Mouse (Mus musculus): Measurements from ENCODE around the gene Actc1. TPM values are rescaled to one million over a fixed set of nuclear protein-coding genes. Genes with fewer than 3 reads are reported as not detected.

Gene Actc1
- total and polyA plus RNA-seq, 2 experiments from 2014 or later, result 0.48 to 1.6 TPM

DNA sequence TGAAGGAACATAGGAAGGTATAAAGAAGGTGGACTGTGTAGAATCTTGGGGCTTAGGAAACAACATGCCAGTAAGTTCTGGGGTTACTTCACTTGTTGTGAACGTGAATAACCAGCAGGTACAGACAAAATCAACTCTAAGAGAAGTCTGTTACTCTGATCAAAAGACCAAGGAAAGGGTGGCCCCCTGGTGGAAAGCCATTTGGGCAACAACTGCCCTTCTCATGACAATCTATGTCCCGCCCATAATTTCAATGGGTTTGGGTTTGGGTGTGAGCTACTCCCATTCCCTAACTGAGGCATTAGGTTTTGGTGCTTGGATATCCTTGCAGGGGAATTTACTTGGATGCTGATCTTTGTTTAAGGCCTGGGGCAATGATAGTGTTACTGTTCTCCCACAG, 10.7 kb upstream of the Actc1 start:
- no peaks in the 10 kb centered on the region for H3K4me1 ChIP-seq (ENCODE audit: insufficient read depth, low read length)
- H3K4me2 ChIP-seq (ENCODE audit: low read depth, low read length), result no peak overlapping the region
- no peak overlapping the region for H3K4me3 ChIP-seq (ENCODE audit: low read length)
- no peak overlapping the region for H3K27ac ChIP-seq
- TF ChIP-seq CTCF (IDR thresholded peaks at IDR 0.05; ENCODE audit: low read depth), result no peak
- ATAC-seq (no peak), DNase-seq (ENCODE audit: low spot score) (no peak)
- no peaks in the 10 kb centered on the region for H3K27me3 ChIP-seq (ENCODE audit: insufficient read depth, low read length)
- no peak overlapping the region for H3K9ac ChIP-seq (replicated peaks; ENCODE audit: low read length)
- no peaks in the 10 kb centered on the region for H3K36me3 ChIP-seq (ENCODE audit: insufficient read depth, low read length)
- no peaks in the 10 kb centered on the region for H3K9me3 ChIP-seq (ENCODE audit: low read length)
- 66% methylated on average over 2 of the region's 2 CpGs for WGBS

- TF ChIP-seq CTCF (IDR thresholded peaks at IDR 0.05; ENCODE audit: low read depth), result no peak
- Histone ChIP-seq H3K9ac (replicated peaks; ENCODE audit: low read length) (no peak overlapping the region), H3K4me1 (ENCODE audit: insufficient read depth, low read length) (no peaks in the 10 kb centered on the region), H3K27me3 (ENCODE audit: insufficient read depth, low read length) (no peaks in the 10 kb centered on the region), H3K9me3 (ENCODE audit: low read length) (no peaks in the 10 kb centered on the region), H3K27ac (no peak overlapping the region), H3K36me3 (ENCODE audit: insufficient read depth, low read length) (no peaks in the 10 kb centered on the region), H3K4me3 (ENCODE audit: low read length) (no peak overlapping the region), H3K4me2 (ENCODE audit: low read depth, low read length) (no peak overlapping the region)
- no peak for ATAC-seq
- no peak for DNase-seq (ENCODE audit: low spot score)
- 36% methylated on average over 6 of the region's 6 CpGs for WGBS
These were observed 6.8 kb upstream of the Actc1 start for GRCm38 (mm10) chr2:114060071-114060591.

DNA sequence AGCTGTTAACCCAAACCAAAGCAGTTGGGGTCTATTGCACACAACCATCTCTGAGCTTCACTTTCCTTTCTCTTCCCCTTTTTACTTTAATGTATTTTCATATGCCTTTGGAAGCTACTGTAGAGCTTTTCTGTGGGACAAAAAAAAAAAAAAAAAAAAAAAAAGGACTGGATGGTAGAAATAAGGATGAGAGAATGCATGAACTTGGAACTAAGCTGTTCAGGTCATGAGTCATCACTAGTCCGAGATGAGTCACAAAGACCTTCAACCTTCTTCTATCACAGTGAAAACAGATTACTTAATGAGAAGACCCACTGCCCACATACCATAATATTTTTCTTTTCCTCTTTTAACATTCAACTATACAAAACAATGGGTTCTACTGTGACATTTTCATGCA, 6.3 kb upstream of the Actc1 start:
- H3K9ac ChIP-seq (replicated peaks; ENCODE audit: low read length), result no peak overlapping the region
- no peaks in the 10 kb centered on the region for H3K36me3 ChIP-seq (ENCODE audit: insufficient read depth, low read length)
- no peak overlapping the region for H3K4me2 ChIP-seq (ENCODE audit: low read depth, low read length)
- ATAC-seq (no peak), DNase-seq (ENCODE audit: low spot score) (no peak)
- WGBS, result 54% methylated on average over 1 of the region's 1 CpGs
- no peaks in the 10 kb centered on the region for H3K4me1 ChIP-seq (ENCODE audit: insufficient read depth, low read length)
- no peak for TF ChIP-seq CTCF (IDR thresholded peaks at IDR 0.05; ENCODE audit: low read depth)
- no peak overlapping the region for H3K4me3 ChIP-seq (ENCODE audit: low read length)
- H3K27me3 ChIP-seq (ENCODE audit: insufficient read depth, low read length), result no peaks in the 10 kb centered on the region
- no peaks in the 10 kb centered on the region for H3K9me3 ChIP-seq (ENCODE audit: low read length)
- no peak overlapping the region for H3K27ac ChIP-seq

- no peak for TF ChIP-seq CTCF (IDR thresholded peaks at IDR 0.05; ENCODE audit: low read depth)
- Histone ChIP-seq H3K36me3 (ENCODE audit: insufficient read depth, low read length) (no peaks in the 10 kb centered on the region), H3K4me1 (ENCODE audit: insufficient read depth, low read length) (no peaks in the 10 kb centered on the region), H3K4me3 (ENCODE audit: low read length) (no peak overlapping the region), H3K4me2 (ENCODE audit: low read depth, low read length) (no peak overlapping the region), H3K9ac (replicated peaks; ENCODE audit: low read length) (no peak overlapping the region), H3K9me3 (ENCODE audit: low read length) (no peaks in the 10 kb centered on the region), H3K27me3 (ENCODE audit: insufficient read depth, low read length) (no peaks in the 10 kb centered on the region), H3K27ac (0 out of 2 replicates have a peak overlapping the region, but pooled peaks have one; percentile 11)
- 94% methylated on average over 10 of the region's 10 CpGs for WGBS
- DNase-seq (ENCODE audit: low spot score) (no peak), ATAC-seq (no peak)
These were observed 5.0 kb upstream of the Actc1 start for GRCm38 (mm10) chr2:114058226-114058796.

- 28% methylated on average over 10 of the region's 10 CpGs for whole genome bisulfite sequencing
- no peak overlapping the region for H3K9ac ChIP-seq (replicated peaks; ENCODE audit: low read length)
- H3K4me1 ChIP-seq (ENCODE audit: insufficient read depth, low read length), result no peaks in the 10 kb centered on the region
- DNase-seq (ENCODE audit: low spot score) (peak; percentile 23), ATAC-seq (peak; percentile 69)
- 0 out of 2 replicates have a peak overlapping the region, but pooled peaks have one; percentile 11 for H3K27ac ChIP-seq
- H3K9me3 ChIP-seq (ENCODE audit: low read length), result no peaks in the 10 kb centered on the region
- H3K27me3 ChIP-seq (ENCODE audit: insufficient read depth, low read length), result no peaks in the 10 kb centered on the region
- no peaks in the 10 kb centered on the region for H3K36me3 ChIP-seq (ENCODE audit: insufficient read depth, low read length)
- no peak overlapping the region for H3K4me2 ChIP-seq (ENCODE audit: low read depth, low read length)
- TF ChIP-seq CTCF (IDR thresholded peaks at IDR 0.05; ENCODE audit: low read depth), result no peak
- no peak overlapping the region for H3K4me3 ChIP-seq (ENCODE audit: low read length)
These were observed 4.0 kb upstream of the Actc1 start for GRCm38 (mm10) chr2:114057303-114057853.

DNA sequence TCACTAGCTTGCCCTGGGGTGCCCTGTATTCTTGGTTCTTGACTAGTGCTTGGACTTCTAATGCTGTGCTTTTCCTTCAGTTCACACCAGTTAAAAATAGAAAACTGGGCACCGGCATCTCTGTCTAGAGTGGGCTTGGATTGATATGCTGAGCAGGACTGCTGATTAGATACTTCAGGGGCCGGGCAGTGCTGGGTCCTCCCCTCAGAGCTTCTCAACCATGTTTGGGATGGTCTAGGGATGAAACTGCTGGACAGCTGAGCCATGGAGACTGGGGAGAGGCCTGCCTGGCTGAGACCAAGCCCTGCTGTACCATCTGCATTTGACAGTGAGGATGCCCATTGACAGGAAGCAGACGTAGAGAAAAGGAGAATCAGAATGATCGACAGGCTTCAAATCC, 781 bp upstream of the Actc1 start:
- Histone ChIP-seq H3K27me3 (ENCODE audit: insufficient read depth, low read length) (no peaks in the 10 kb centered on the region), H3K4me1 (ENCODE audit: insufficient read depth, low read length) (no peaks in the 10 kb centered on the region), H3K4me3 (ENCODE audit: low read length) (no peak overlapping the region), H3K4me2 (ENCODE audit: low read depth, low read length) (no peak overlapping the region), H3K9me3 (ENCODE audit: low read length) (no peaks in the 10 kb centered on the region), H3K27ac (no peak overlapping the region), H3K36me3 (ENCODE audit: insufficient read depth, low read length) (no peaks in the 10 kb centered on the region), H3K9ac (replicated peaks; ENCODE audit: low read length) (no peak overlapping the region)
- no peak for ATAC-seq
- no peak for DNase-seq (ENCODE audit: low spot score)
- TF ChIP-seq CTCF (IDR thresholded peaks at IDR 0.05; ENCODE audit: low read depth), result no peak
- 93% methylated on average over 4 of the region's 4 CpGs for WGBS

- H3K27me3 ChIP-seq (ENCODE audit: insufficient read depth, low read length), result no peaks in the 10 kb centered on the region
- H3K4me2 ChIP-seq (ENCODE audit: low read depth, low read length), result no peak overlapping the region
- WGBS, result 87% methylated on average over 14 of the region's 14 CpGs
- no peak overlapping the region for H3K9ac ChIP-seq (replicated peaks; ENCODE audit: low read length)
- DNase-seq (ENCODE audit: low spot score), result no peak
- ATAC-seq, result no peak
- no peaks in the 10 kb centered on the region for H3K4me1 ChIP-seq (ENCODE audit: insufficient read depth, low read length)
- H3K27ac ChIP-seq, result no peak overlapping the region
- TF ChIP-seq CTCF (IDR thresholded peaks at IDR 0.05; ENCODE audit: low read depth), result no peak
- no peaks in the 10 kb centered on the region for H3K36me3 ChIP-seq (ENCODE audit: insufficient read depth, low read length)
- H3K4me3 ChIP-seq (ENCODE audit: low read length), result no peak overlapping the region
- no peaks in the 10 kb centered on the region for H3K9me3 ChIP-seq (ENCODE audit: low read length)
These were observed 1.5 kb downstream of the Actc1 start for GRCm38 (mm10) chr2:114051871-114052241.
